Mouse (Mus musculus) ovary, postnatal 10 days (tissue): ENCODE data around the gene Ets1.

Experiments used
- DNase-seq: peaks from one replicate; pipeline ENCODE4 v3.0.0; 2022; ENCODE audit warnings: low spot score

Ets1 gene

GRCm38 (mm10) chr9:32695492-32696190, 59.6 kb downstream of the Ets1 start:
- DNase-seq, result peak; percentile 88

- DNase-seq, result no peak
These were observed 60.2 kb downstream of the Ets1 start for GRCm38 (mm10) chr9:32696259-32696658.

- no peak for DNase-seq
These were observed 60.7 kb downstream of the Ets1 start for GRCm38 (mm10) chr9:32696717-32697116.

GRCm38 (mm10) chr9:32697291-32698110, 61.5 kb downstream of the Ets1 start:
- DNase-seq, result no peak

- no peak for DNase-seq
These were observed 62.7 kb downstream of the Ets1 start for GRCm38 (mm10) chr9:32698766-32699165.

GRCm38 (mm10) chr9:32699391-32699841, 63.4 kb downstream of the Ets1 start:
- no peak for DNase-seq

- no peak for DNase-seq
These were observed 64.3 kb downstream of the Ets1 start for GRCm38 (mm10) chr9:32700091-32700905.

GRCm38 (mm10) chr9:32701126-32701997, 65.3 kb downstream of the Ets1 start:
- DNase-seq, result no peak

GRCm38 (mm10) chr9:32701998-32702305, 65.9 kb downstream of the Ets1 start:
- DNase-seq, result no peak

GRCm38 (mm10) chr9:32702836-32703395, 66.9 kb downstream of the Ets1 start:
- DNase-seq, result no peak

GRCm38 (mm10) chr9:32703976-32704745, 68.1 kb downstream of the Ets1 start:
- DNase-seq, result no peak

- DNase-seq, result no peak
These were observed 69.9 kb downstream of the Ets1 start for GRCm38 (mm10) chr9:32705827-32706478.

- no peak for DNase-seq
These were observed 71.4 kb downstream of the Ets1 start for GRCm38 (mm10) chr9:32707436-32707835.

- DNase-seq, result no peak
These were observed 72.5 kb downstream of the Ets1 start for GRCm38 (mm10) chr9:32708491-32708890.

GRCm38 (mm10) chr9:32709359-32709758, 73.3 kb downstream of the Ets1 start:
- DNase-seq, result no peak

- DNase-seq, result no peak
These were observed 74.0 kb downstream of the Ets1 start for GRCm38 (mm10) chr9:32709764-32710734.

- no peak for DNase-seq
These were observed 75.1 kb downstream of the Ets1 start for GRCm38 (mm10) chr9:32710987-32711652.

- no peak for DNase-seq
These were observed 75.7 kb downstream of the Ets1 start for GRCm38 (mm10) chr9:32711768-32712167.
